8 mouse cellular contexts compared by ENCODE assay signal in the genomic region with DNA sequence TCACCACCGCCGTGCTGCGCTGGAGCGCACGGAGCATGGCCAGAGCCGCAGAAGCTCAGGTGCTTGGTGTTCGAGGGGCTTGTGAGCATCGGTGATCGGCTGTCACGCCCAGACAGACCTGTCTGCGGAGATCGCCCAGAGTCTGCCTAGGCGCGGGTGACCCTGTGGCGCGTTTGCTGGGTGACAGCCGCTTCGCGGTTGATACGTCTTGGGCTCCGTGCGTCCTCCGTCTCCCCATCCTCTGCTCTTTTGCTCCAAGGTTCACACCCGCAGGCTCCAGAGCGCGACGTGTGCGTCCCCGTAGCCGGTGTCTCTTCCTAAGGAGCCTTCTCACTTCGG.
DNase-seq lines count a peak whose midpoint lies in the region; ATAC-seq and TF ChIP-seq lines count a peak whose summit lies in the region.

No protein-coding gene starts in this region.

- no peak for DNase-seq in kidney, adult 11 months
- peak; percentile 62 for DNase-seq in midbrain, embryonic 14.5 days
- DNase-seq in cerebellum, postnatal 25 days, result no peak
- DNase-seq in retina, embryonic 14.5 days (ENCODE audit: low spot score), result no peak
- DNase-seq in ovary, postnatal 14 days (ENCODE audit: low spot score), result no peak

- ATAC-seq in kidney, embryonic 14.5 days (ENCODE audit: low FRiP score, low TSS enrichment), result no peak
- no peak for ATAC-seq in hindbrain, embryonic 15.5 days (ENCODE audit: low FRiP score, low read depth)
- ATAC-seq in midbrain, embryonic 14.5 days (ENCODE audit: low FRiP score, low TSS enrichment), result no peak; the same call in 1 of the 2 replicates

- under 1% methylated on average over 29 of the region's 31 CpGs for WGBS in kidney, embryonic 14.5 days
- under 1% methylated on average over 31 of the region's 31 CpGs for WGBS in hindbrain, embryonic 15.5 days
- WGBS in midbrain, embryonic 14.5 days, result under 1% methylated on average over 31 of the region's 31 CpGs

- no peak overlapping the region for H3K27ac ChIP-seq in kidney, embryonic 14.5 days (ENCODE audit: low read depth, low read length)
- peak overlapping the region; percentile 69 for H3K27ac ChIP-seq in bone marrow macrophage, adult 2 months (ENCODE audit: insufficient read depth, low read depth, low read length)
- peak overlapping the region; percentile 86 for H3K27ac ChIP-seq in hindbrain, embryonic 15.5 days (replicated peaks)
- peak overlapping the region; percentile 78 for H3K27ac ChIP-seq in midbrain, embryonic 14.5 days (replicated peaks; ENCODE audit: low read depth, low read length)

- no peaks in the 10 kb centered on the region for H3K36me3 ChIP-seq in kidney, embryonic 14.5 days (ENCODE audit: control insufficient read depth, insufficient read depth, low read length)
- H3K36me3 ChIP-seq in hindbrain, embryonic 15.5 days, result no peaks in the 10 kb centered on the region
- H3K36me3 ChIP-seq in midbrain, embryonic 14.5 days (ENCODE audit: control insufficient read depth, insufficient read depth, low read length), result no peaks in the 10 kb centered on the region

- peak overlapping the region; percentile 63 for H3K9ac ChIP-seq in kidney, embryonic 14.5 days (ENCODE audit: low read depth, low read length)
- peak overlapping the region; percentile 71 for H3K9ac ChIP-seq in hindbrain, embryonic 15.5 days
- H3K9ac ChIP-seq in midbrain, embryonic 14.5 days (replicated peaks; ENCODE audit: low read length), result peak overlapping the region; percentile 73

- no peak for TF ChIP-seq CTCF in bone marrow macrophage, adult 2 months (IDR thresholded peaks at IDR 0.05; ENCODE audit: low read depth, low read length)

- H3K27me3 ChIP-seq in kidney, embryonic 14.5 days (ENCODE audit: control insufficient read depth, insufficient read depth, low read length), result peaks cover 18% of the 10 kb centered on the region
- no peaks in the 10 kb centered on the region for H3K27me3 ChIP-seq in hindbrain, embryonic 15.5 days
- H3K27me3 ChIP-seq in midbrain, embryonic 14.5 days (ENCODE audit: control insufficient read depth, insufficient read depth, low read length), result peaks cover 17% of the 10 kb centered on the region; the same call in 1 of the 2 replicates

- H3K4me1 ChIP-seq in kidney, embryonic 14.5 days (ENCODE audit: control insufficient read depth, insufficient read depth, low read length), result peaks cover 49% of the 10 kb centered on the region
- H3K4me1 ChIP-seq in bone marrow macrophage, adult 2 months (ENCODE audit: control insufficient read depth, insufficient read depth, low read length), result peaks cover 23% of the 10 kb centered on the region
- peaks cover 53% of the 10 kb centered on the region for H3K4me1 ChIP-seq in hindbrain, embryonic 15.5 days (replicated peaks)
- H3K4me1 ChIP-seq in midbrain, embryonic 14.5 days (ENCODE audit: control insufficient read depth, insufficient read depth, low read length), result peaks cover 21% of the 10 kb centered on the region

- TF ChIP-seq POLR2A in bone marrow macrophage, adult 2 months (IDR thresholded peaks at IDR 0.05; ENCODE audit: borderline replicate concordance, low read depth, low read length), result no peak

- peak overlapping the region; percentile 58 for H3K4me3 ChIP-seq in kidney, embryonic 14.5 days (ENCODE audit: low read length)
- peak overlapping the region; percentile 90 for H3K4me3 ChIP-seq in bone marrow macrophage, adult 2 months (ENCODE audit: insufficient read depth, low read length)
- H3K4me3 ChIP-seq in hindbrain, embryonic 15.5 days, result peak overlapping the region; percentile 63
- H3K4me3 ChIP-seq in midbrain, embryonic 14.5 days (replicated peaks; ENCODE audit: low read depth, low read length), result peak overlapping the region; percentile 55

- H3K4me2 ChIP-seq in kidney, embryonic 14.5 days (replicated peaks; ENCODE audit: low read depth, low read length), result peak overlapping the region; percentile 98
- peak overlapping the region; percentile 92 for H3K4me2 ChIP-seq in hindbrain, embryonic 15.5 days
- H3K4me2 ChIP-seq in midbrain, embryonic 14.5 days (ENCODE audit: low read length), result peak overlapping the region; percentile 99

- H3K9me3 ChIP-seq in kidney, embryonic 14.5 days (ENCODE audit: control insufficient read depth, low read length), result no peaks in the 10 kb centered on the region
- H3K9me3 ChIP-seq in hindbrain, embryonic 15.5 days, result no peaks in the 10 kb centered on the region
- no peaks in the 10 kb centered on the region for H3K9me3 ChIP-seq in midbrain, embryonic 14.5 days (ENCODE audit: control insufficient read depth, low read length)
